Mouse (Mus musculus) heart, embryonic 14.5 days (tissue): Measurements from ENCODE around the gene Ccl12. TPM values are rescaled to one million over a fixed set of nuclear protein-coding genes. Genes with fewer than 3 reads are reported as not detected.

Source experiments
- ATAC-seq: fragments of 200-750 bp; cut with Nextera tagmentation; 2 replicates; pipeline ENCODE4 v1.8.0; 2017; ENCODE audit warnings: low read depth, moderate TSS enrichment; ENCODE audit not compliant: insufficient number of reproducible peaks, insufficient read depth, low FRiP score
- H3K27ac ChIP-seq, 2 experiments: fragments of 200-500 bp in 1 of 2; fragments of 300-500 bp in 1 of 2; sonication (generic) in 1 of 2; replicated peaks in 1 of 2; 2 replicates each; pipeline ENCODE4 v1.5.1; 2012 to 2014; ENCODE audit warnings: low read depth in 2 of 2, low read length in 2 of 2, control low read depth in 1 of 2, mild to moderate bottlenecking in 1 of 2, mixed read lengths in 1 of 2; ENCODE audit not compliant: control insufficient read depth in 1 of 2, insufficient read depth in 1 of 2
- H3K27me3 ChIP-seq: fragments of 300-500 bp; sonication (generic); 2 replicates; pipeline ENCODE4 v1.6.1; 2014; ENCODE audit warnings: mild to moderate bottlenecking, low read length, control low read depth; ENCODE audit not compliant: control insufficient read depth, insufficient read depth
- H3K36me3 ChIP-seq: fragments of 300-500 bp; sonication (generic); 2 replicates; pipeline ENCODE4 v1.6.1; 2014; ENCODE audit warnings: mild to moderate bottlenecking, control low read depth, low read length, mixed read lengths; ENCODE audit not compliant: control insufficient read depth, insufficient read depth
- H3K4me1 ChIP-seq, 2 experiments: fragments of 200-500 bp in 1 of 2; fragments of 300-500 bp in 1 of 2; sonication (generic) in 1 of 2; 2 replicates each; pipeline ENCODE4 v1.6.1; 2012 to 2014; ENCODE audit warnings: low read length in 2 of 2, control low read depth in 1 of 2, mixed read lengths in 1 of 2; ENCODE audit not compliant: control insufficient read depth in 2 of 2, insufficient read depth in 2 of 2
- H3K4me2 ChIP-seq: fragments of 300-500 bp; sonication (generic); 2 replicates; pipeline ENCODE4 v1.6.1; 2014; ENCODE audit warnings: mild to moderate bottlenecking, low read length
- H3K4me3 ChIP-seq, 2 experiments: fragments of 200-500 bp in 1 of 2; fragments of 300-500 bp in 1 of 2; sonication (generic) in 1 of 2; 2 replicates each; pipeline ENCODE4 v1.5.1; 2012 to 2014; ENCODE audit warnings: low read length in 2 of 2, mild to moderate bottlenecking in 2 of 2, control low read depth in 1 of 2, low read depth in 1 of 2, moderate library complexity in 1 of 2; ENCODE audit not compliant: control insufficient read depth in 1 of 2, insufficient read depth in 1 of 2
- H3K9ac ChIP-seq: fragments of 300-500 bp; sonication (generic); 2 replicates; pipeline ENCODE4 v1.6.1; 2014; ENCODE audit warnings: mild to moderate bottlenecking, low read length
- H3K9me3 ChIP-seq: fragments of 300-500 bp; sonication (generic); 2 replicates; pipeline ENCODE4 v1.6.1; 2016; ENCODE audit warnings: low read length, control low read depth; ENCODE audit not compliant: control insufficient read depth
- WGBS: fragments of 180-500 bp; shearing (Covaris S2); extraction: QIAGEN DNeasy Blood & Tissue Kit; methylation state at CpG from one replicate; pipeline ENCODE4 v1.1.7; 2014; 5-methylcytosine and 5-hydroxymethylcytosine counted together
- polyA plus RNA-seq: library from polyadenylated mRNA; unstranded; fragments of >200 nt; fragmentation: Nextera tagmentation; extraction: Ambion mirVana; gene quantifications from 2 replicates; pipeline ENCODE4 v1.2.1, GENCODE M21; 2014

Gene Ccl12
- polyA plus RNA-seq, 1 experiment from 2014 or later: 1.9 TPM

DNA sequence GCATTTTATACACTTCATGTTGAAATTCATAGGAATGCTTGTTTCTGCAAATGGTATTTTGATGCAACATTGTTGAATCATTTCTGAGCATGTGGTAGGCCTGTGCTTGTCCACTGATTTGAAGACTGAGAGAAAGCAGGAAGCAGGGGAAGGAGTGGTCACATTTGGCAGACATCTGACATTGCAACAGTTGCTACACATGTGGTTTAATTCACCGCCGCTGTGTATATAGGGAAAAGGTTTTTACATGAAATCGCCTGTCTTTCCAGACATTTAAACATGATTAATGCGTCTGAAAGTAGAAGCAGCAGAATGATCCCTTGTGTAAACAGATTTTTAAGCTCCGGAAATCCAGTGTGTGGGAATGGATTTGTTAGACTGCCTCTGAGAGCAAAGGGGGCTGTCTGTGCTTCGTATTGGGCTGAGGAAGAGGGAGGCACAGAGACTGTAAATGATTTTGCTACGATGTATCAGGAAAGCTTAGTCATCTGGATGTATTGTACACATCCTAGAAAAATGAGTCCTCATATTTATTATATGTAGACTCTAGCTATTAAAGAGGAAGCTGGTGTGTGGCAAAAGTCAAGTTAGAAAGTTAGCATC lies 37.9 kb downstream of the Ccl12 start:
- Histone ChIP-seq H3K4me2 (no peak overlapping the region), H3K27me3 (no peaks in the 10 kb centered on the region), H3K4me3 (no peak overlapping the region), H3K36me3 (no peaks in the 10 kb centered on the region), H3K4me1 (no peaks in the 10 kb centered on the region), H3K9ac (no peak overlapping the region), H3K9me3 (no peaks in the 10 kb centered on the region), H3K27ac (no peak overlapping the region)
- no peak for ATAC-seq
- 61% methylated on average over 7 of the region's 7 CpGs for WGBS

Other genes with a start within 250 kb of the Ccl12 start
- gene 5530401A14Rik, start 241.2 kb upstream of the Ccl12 start, polyA plus RNA-seq: not detected in 2 replicates
- gene Asic2, start 133.4 kb upstream of the Ccl12 start, polyA plus RNA-seq: 0.05 TPM in 1 of 2 replicates, not detected in the other
- 11.1 and 11.4 TPM in 2 replicates for gene Ccl2, start 66.3 kb upstream of the Ccl12 start, polyA plus RNA-seq
- gene Gm17268, start 63.3 kb upstream of the Ccl12 start, polyA plus RNA-seq: not detected in 2 replicates
- 3.2 and 3.9 TPM in 2 replicates for gene Ccl7, start 56.1 kb upstream of the Ccl12 start, polyA plus RNA-seq
- 0.31 TPM in 1 of 2 replicates, not detected in the other for gene Ccl11, start 44.0 kb upstream of the Ccl12 start, polyA plus RNA-seq
- gene Ccl8, start 13.3 kb downstream of the Ccl12 start, polyA plus RNA-seq: not detected in 2 replicates
- gene Ccl1, start 203.8 kb downstream of the Ccl12 start, polyA plus RNA-seq: not detected in 2 replicates